Mouse (Mus musculus): ENCODE measurements around the gene Elmo1.

Gene Elmo1

DNA sequence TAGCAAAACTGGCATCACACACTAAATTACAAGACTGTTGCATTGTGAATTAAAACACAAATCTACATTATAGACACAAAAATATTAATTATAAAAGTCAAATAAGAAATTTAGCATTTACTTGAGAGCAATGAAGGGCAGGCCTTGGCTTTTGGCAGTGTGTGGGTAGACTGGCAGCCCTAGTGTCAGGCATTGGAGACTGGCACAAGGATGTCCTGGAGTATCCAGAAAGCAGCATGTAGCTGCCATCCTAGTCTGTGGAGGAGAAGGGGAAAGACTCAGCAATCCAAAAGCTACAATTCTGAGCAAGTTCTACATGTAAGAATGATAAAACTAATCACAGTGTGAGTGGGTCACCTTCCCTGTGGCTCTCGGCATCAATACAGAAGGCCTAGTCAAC is 446.7 kb downstream of the Elmo1 start:
- no peak for DNase-seq (ENCODE audit: low spot score)

DNA sequence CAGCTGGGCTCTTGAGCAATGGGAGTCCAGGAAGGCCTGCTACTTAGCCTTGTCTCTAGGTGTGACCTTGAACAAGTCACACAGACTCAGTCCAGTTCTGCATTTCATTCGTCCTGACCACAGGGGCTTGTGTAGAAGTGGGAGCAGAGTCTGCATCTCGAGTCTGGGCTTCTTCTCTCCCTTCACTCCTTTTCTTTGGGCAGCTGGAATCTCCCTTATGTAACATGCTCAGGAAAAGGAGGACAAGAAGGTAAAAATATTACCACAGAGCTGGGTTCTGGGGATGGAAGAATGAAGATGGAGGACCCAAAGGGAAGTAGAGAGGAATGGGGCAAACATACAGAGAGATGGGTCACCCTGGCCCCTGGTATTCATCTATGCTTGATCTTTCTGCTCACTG is 447.1 kb downstream of the Elmo1 start:
- DNase-seq (ENCODE audit: low spot score) = no peak

DNA sequence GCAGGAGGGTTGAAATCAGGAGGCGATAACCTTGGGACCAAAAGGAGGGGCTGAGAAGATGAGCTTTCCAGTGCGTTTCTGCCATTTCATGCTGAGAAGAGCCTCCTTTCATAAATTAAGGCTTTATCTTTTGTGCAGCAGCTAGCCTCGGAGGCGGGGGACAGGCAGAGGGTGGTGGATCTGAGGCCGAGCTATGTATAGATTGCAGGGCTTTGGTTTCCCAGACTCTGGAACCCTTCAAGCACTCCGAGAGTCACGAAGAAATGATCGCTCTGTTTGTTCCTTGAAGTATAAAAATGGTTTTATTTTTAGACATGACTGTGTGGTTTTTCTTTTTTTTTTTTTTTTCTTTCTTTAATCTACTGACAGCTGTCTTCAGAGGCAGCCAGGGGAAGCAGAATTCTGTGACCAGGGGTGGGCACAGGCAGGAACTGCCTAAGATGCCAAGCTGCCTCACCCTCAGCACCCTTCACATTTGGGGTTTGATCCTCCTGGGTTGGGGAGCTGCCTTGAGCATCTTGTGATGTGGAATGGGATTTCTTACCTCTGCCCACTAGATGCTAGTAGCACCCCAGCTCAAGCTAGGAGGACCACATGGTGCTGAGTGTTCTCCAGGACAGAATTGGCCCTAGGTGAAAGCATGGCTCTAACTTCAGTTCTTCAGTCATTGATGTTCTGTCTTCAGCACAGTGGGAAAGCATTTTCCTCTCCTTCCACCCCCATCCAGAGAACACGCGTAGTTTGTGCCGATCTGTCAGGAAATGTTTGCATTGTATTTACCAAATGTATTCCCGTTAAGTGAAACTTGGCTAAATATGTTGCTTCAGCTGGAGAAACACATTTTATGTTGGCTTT is 448.0 kb downstream of the Elmo1 start:
- peak; percentile 23 for DNase-seq (ENCODE audit: low spot score)

DNA sequence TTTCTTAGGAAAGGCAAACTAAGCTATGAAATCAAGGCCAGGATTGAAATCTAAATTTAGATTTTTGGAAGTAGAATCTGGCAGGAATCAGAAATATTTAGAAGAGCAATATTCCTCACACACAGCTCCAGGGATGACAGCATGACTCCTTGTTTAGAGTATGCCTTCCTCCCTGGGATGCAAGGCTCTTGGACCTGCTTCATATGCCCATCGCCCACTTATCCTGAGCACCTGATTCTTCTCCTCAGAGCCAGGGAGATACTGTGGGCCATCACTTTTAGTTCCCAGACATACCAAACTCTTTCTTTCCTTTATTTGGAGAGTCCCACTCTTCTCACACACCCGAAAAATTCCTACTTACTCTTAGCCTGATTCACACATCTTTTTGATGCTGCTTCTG is 449.2 kb downstream of the Elmo1 start:
- no peak for DNase-seq (ENCODE audit: low spot score)

DNA sequence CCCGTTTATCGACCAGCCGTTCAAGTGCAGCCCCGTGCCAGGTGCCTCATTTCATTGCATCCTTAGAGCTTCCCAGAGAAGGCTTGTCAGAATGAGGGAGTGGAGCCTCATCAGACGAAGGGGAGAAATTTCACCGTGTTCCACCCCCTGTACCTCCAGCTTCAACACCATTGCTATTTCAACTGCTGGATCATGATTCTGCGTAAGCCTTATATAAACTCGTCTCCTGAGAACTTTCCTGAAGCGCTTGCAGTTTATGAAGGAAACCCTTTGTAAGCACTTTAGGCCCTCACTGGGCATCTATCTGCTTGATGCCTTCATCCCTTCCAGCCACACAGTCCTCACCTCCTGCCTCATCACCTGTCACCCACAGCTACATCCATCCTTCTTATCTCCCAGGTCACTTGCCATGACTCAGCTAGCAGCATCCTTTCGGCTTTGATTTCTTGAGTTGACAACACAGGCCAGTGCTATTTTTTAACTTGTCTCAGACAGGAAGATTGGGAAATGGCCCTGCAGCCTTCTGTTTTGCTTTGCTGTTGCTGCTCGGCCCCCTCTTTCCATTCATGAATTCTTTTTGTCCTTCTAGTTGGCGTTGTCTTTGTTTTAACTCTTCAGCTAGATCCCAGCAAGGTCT is 456.3 kb downstream of the Elmo1 start:
- no peak for DNase-seq (ENCODE audit: low spot score)

DNA sequence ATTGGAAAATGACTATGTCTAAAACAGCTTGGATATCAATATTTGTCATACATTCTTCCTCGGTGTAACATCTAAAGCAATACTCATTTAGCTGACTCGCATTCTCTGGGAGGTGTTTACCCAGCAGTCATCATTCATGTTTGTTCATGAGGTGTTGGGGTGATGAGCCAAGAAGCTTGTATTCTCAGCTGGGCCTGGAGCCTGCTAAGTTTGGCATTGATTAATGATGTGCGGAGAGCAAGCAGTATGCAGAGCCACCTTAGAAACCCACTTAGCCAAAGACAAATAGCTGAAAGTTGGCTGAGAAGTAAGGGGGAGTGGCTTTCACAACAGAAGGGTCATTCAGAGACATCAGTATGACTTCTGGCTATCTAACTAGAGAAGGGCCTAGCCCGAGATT is 459.6 kb downstream of the Elmo1 start:
- no peak for DNase-seq (ENCODE audit: low spot score)

DNA sequence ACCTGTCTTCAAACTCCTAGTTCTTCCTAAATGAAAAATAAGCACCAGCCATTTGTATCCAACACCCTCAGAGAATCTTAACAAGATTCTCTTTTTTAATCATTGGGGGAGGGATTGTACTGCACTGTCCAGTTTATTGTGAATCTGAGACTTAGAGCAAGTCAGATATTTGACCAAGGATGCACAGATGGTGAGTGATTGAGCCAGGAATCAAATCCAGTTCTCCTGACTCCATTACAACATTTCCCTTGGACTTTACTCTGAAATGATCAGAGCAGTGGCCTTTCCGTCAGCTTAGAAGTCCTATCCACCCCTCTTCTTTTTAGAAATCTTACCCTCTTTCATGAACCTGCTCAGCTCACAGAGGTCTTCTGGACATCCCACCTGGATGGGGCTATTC is 461.2 kb downstream of the Elmo1 start:
- DNase-seq (ENCODE audit: low spot score) = no peak

DNA sequence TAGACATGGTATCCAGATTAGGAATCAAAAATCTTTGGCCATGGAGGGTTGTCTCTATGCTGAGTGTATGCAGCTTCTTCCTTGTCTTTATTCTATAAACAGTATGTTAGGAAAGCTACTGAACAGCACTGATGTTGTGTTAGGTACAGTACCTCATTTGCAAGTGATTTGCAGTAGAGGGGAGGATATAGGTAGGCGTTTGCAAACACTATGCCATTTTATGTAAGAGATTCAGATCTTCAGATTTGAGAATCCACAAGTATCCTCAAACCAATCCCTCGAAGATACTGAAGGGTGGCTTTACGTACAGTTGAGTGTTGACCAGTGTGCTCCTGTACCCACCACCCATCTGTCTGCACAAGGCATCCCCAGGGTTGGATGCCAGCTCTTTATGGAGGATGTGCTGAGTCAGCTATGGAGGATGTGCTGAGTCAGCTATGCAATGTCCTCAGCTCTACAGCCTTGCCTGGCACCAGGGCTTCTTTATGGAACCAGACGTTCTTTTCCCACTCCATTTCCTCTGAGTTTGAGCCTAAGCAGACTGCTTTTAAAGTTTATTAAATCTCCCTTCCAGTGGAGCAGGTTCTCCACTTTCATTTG is 465.6 kb downstream of the Elmo1 start:
- DNase-seq (ENCODE audit: low spot score) = no peak

DNA sequence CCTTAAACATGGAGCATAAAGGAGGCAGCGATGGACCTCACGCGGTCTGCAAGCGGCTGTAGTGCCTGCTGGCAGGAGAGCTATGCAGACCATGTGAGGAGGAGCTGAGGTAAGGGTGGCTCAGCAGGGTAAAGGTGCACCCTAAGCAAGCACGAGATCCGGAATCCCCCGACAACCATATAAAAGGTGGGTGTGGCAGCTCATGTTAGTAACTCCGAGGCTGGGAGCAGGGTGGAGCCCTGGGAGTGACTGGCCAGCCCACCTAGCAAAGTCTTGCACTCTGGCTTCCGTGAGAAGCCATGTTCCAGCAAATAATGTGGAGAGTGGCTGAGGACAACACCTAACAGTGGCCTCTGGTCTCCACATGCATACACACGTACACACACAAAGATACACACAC is 466.3 kb downstream of the Elmo1 start:
- no peak for DNase-seq (ENCODE audit: low spot score)

DNA sequence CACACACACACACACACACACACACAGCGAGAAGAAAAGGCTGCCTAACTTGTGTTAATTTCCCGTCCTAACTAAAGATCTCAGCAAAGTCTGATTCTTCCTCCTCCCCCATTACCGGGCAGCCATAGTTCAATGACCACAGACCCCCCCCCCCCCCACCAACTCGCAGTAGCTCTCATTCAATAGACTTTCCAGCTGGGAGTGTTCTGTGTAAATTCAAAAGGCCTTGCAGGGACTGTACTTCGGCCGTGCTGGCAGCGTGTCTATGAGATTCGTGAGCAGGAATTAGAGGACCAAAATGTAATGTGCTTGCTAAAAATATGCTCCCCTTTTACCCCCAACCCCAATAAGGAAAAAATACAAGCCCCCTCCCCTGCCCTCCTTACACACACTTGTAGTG is 466.8 kb downstream of the Elmo1 start:
- DNase-seq (ENCODE audit: low spot score) = no peak

DNA sequence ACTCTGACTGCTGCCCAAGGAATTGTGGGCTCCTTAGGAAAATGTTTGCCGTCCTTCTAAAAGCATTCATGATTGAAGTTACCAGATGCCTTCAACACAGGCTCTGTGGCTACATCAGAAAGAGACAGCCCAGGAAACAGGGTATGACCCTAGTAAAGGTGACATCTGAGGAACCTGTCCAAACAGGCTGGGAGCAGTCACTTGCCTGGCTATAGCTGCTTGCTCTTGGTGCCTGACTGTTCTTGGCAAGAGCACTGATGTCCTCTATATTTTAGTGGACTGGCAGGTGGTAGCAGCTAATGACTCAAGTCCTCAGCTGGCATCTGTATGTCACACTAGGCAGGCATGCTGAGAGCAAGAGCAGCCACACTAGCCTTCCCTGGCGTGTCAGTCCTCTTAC is 468.0 kb downstream of the Elmo1 start:
- no peak for DNase-seq (ENCODE audit: low spot score)

DNA sequence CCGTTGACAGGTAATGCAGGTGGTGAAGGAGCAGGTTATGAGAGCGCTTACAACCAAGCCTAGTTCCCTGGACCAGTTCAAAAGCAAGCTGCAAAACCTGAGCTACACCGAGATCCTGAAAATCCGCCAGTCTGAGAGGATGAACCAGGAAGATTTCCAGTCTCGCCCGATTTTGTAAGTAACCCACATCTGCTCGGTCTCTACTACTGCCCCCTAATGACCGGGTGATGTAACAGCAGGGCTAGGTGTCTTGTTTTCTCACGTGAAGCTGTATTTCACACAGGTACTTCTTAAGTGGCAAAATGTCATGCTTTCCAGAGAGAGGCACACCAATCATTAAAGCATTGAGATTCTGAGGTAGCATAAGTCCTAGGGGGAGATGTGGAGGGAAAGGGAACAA is 474.0 kb downstream of the Elmo1 start:
- no peak for DNase-seq (ENCODE audit: low spot score)

DNA sequence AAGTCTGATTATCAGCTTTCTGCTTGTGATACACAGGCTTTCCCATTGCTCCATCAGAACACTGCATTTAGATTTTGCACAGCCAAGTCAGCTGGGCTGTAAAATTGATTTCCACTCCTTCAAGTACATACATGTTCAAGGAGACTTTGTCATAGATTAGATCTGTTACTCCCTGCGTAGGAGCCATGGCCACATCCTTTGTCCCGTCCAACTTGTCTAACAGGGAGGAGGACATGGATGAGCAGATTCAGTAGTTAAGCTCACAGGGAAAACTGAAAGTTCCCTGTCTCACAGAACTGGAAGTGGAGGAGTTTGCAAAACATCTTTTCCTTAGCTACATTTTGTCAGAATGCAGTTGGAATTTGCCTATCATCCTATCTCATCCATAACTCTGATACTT is 484.8 kb downstream of the Elmo1 start:
- no peak for DNase-seq (ENCODE audit: low spot score)

DNA sequence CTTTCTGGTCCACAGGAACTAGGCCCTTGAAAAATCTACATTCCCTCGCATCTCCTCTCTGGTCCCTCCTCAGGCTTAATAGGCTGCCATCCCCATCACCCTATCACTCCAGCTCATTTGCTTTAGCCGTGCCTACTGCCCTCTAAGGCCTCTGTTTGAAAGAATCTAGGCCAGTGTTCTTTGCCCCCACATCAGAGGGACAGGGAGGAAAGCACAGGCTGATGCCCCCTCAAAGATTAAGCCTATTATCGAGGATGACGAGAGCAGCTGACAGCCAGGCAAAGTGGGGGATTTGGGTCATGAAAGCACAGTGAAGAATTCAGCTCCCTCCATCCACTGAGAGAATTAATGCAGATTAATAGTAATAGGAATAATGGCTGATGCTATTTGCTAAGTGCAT is 495.5 kb downstream of the Elmo1 start:
- DNase-seq (ENCODE audit: low spot score) = no peak

DNA sequence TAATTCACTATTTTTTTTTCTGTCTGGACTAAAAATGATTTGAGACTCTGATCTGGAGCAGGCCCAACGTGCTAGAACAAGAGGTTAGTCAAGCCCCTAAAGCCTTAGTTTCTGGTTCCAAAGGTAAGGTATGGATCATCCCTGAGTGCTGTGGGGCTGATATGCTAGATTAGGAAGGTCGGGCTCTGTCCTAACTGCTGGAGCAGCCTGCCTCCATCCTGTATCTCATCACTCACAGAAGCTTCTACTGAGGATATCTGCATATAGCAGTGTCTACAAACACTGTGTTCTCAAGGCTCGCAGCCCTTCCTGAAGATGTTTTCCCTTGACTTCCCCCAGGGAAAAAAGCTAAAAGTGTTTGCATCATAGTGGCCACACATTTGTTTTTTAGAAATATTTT is 496.1 kb downstream of the Elmo1 start:
- DNase-seq (ENCODE audit: low spot score) = no peak

DNA sequence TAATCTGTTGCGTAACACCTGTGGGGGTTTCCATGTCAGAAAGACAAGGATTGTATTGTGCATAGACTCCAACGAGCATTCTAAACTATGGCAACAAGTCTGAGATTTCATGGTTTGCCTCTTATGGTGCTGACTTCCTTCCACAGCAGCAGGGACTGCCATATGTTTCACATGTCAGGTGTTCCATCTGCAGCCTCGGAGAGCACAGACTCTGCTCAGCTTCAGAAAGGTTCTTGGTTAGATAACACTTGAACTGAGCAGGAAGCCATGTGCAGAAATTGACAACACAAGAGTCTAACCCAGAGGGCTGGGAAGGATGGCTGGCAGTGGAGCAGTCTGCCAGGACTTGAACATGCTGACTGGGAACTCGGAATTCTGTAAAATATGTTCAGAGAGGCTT is 500.6 kb downstream of the Elmo1 start:
- peak; percentile 30 for DNase-seq (ENCODE audit: low spot score)

DNA sequence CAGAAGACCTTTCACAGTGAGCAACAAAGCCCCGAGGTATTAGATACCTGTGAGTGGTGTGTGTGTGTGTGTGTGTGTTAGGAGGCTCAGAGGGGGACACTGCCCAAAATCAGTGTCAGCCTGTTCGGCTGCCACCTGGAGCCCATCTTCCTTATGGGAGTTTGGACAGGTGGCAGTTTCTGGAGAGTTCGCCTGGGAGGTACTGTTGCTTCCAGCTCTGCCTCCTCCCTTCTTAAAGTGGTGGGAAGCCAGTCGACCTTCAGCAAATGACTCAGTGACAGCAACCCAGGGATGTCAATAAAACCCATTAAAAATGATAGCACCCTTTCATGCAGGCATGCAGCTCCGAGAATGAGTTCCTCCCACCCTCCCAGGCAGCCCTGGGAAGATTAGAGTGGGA is 506.9 kb downstream of the Elmo1 start:
- no peak for DNase-seq (ENCODE audit: low spot score)

DNA sequence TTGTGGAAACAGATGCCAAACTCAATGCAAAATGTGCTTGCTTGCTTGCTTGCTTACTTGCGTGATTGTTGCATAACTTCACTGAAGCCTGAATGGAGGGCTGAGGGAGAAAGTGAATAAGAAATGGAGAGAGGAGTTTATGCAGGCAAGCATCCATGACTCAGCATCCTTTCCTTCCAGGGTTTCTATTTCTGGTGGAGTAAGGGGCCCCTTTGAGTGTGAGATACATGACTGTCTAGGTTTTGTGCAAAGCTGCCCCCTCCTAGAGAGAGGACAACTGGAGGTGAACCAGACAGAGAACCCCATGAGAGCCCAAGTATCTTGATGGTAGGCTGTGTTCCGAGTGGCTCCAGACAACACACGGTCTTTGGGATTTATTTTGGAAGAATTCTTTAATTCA is 508.2 kb downstream of the Elmo1 start:
- DNase-seq (ENCODE audit: low spot score) = no peak

DNA sequence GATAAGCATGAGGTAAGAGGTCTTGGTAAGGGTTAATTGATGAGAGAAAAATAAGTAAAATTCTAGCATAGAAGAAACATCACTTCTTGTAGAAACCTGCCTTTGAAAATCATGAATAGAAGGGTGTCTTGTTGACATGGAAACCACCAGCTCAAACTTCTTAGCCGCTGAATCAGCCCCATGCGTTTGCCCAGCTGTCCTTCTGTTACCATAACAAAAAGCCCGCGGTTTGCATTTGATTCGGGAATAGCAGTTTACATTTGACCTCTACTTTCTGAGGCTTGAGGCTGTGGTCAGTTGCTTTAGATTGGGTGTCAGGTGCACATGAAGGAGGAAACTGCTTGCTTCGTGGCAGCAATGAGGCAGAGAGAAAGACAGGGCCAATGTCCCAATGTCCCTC is 509.9 kb downstream of the Elmo1 start:
- DNase-seq (ENCODE audit: low spot score) = no peak

DNA sequence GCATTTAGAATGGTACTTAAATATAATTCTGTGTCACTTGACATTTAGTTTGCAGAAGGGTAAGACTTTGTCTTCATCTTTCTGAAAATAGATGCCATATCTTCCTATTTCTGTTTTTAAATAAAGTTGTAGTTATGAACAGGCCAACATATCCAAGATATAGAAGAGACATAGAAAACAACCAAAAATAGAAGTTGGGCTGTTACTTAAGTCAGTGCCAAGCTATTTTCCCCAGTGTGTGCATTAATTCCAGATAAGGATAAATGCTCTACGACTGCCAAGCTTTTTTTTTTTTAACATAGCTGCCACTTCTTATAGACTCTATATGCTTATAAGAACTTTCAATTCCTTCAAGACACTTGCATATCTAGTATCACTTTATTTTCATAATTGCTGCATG is 511.0 kb downstream of the Elmo1 start:
- DNase-seq (ENCODE audit: low spot score) = no peak

DNA sequence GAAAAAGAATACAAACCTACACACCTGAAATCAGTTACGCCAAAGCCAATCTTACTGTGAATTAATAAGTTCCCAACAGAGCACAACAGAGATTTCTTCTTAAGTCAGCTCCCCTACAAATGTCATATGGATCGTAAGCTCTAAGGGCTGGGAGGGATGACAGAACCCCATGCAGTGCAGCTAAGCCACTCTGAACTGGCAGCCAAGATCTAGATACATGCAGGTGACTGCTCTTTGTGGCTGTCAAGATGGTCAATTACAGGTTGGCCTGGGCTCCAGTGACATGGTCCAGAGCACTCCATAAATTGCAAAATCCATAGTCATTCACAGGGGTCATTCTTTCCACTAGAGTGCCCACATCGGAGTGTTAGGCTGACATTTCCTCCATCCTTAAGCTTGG is 516.5 kb downstream of the Elmo1 start:
- no peak for DNase-seq (ENCODE audit: low spot score)

DNA sequence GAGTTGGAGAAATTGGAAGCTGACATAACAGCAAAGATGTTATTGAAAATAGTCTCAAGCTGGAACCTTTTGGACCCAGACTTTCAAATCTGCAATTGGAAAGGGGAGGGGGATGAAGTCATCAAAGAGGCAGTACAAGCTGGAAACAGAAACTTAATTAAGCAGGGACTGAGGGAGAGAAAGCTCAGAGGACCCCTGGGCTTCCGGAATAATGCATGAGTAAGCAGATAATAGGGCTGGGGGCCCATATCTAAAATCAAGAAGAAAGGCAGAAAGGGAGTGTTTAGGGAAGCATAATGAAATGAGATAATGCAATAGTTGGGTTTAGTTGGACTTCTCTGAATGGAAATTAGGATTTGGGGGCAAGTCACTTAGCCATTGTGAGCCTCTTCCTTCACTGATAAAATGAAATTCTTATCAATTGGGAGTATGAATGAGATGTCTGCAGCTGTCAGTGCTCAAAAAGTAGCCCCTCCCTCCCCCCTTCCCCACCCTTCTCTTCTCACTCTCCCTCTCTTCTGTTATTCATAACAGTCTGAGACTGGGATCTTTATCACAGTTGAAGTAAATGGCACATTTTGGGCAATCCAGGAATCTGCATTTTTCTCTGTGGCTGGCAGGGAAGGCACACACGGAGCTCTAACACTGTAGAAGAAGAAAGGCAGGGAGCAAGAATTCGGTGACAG is 518.8 kb downstream of the Elmo1 start:
- no peak for DNase-seq (ENCODE audit: low spot score)
